Mouse (Mus musculus) CH12.LX (cell line): ENCODE measurements around the gene Tor3a. TPM values are rescaled to one million over a fixed set of nuclear protein-coding genes. Genes with fewer than 3 reads are reported as not detected.

Experiments
- DNase-seq: peaks from one replicate; pipeline ENCODE4 v3.0.0-alpha.2; 2013; ENCODE audit errors: extremely low read depth
- H3K27ac ChIP-seq: 2 replicates; pipeline ENCODE4 v1.5.1; 2012; ENCODE audit warnings: low read depth, mild to moderate bottlenecking, control low read depth, moderate library complexity; ENCODE audit not compliant: insufficient read depth
- H3K27me3 ChIP-seq: replicated peaks from 2 replicates; pipeline ENCODE3; 2012; ENCODE audit warnings: inconsistent platforms
- H3K36me3 ChIP-seq, 2 experiments: replicated peaks in 1 of 2; 2 replicates each; pipeline versions ENCODE3 to v1.6.1; 2012; ENCODE audit warnings: inconsistent platforms in 1 of 2, low read length in 1 of 2, mild to moderate bottlenecking in 1 of 2, mixed read lengths in 1 of 2, moderate library complexity in 1 of 2; ENCODE audit not compliant: control insufficient read depth in 1 of 2, insufficient read depth in 1 of 2
- H3K4me1 ChIP-seq, 2 experiments: 2 replicates each; pipeline ENCODE4 v1.6.1; 2012; ENCODE audit warnings: inconsistent platforms in 1 of 2, moderate library complexity in 1 of 2; ENCODE audit not compliant: insufficient read depth in 2 of 2, control insufficient read depth in 1 of 2
- H3K4me2 ChIP-seq: 2 replicates; pipeline ENCODE4 v1.6.1; 2012; ENCODE audit warnings: low read depth, mild to moderate bottlenecking, control low read depth; ENCODE audit not compliant: poor library complexity, insufficient read depth, severe bottlenecking
- H3K4me3 ChIP-seq, 3 experiments: fragments of 150-350 bp in 1 of 3; sonication (generic) in 1 of 3; replicated peaks in 1 of 3; 2 replicates each; pipeline versions ENCODE3 to v1.5.1; 2011 to 2012; ENCODE audit warnings: low read depth in 2 of 3, low read length in 2 of 3, mild to moderate bottlenecking in 2 of 3, moderate library complexity in 2 of 3, control low read depth in 1 of 3, improper control_type of control experiment in 1 of 3, inconsistent platforms in 1 of 3, mixed read lengths in 1 of 3; ENCODE audit not compliant: poor library complexity in 1 of 3
- H3K79me2 ChIP-seq: replicated peaks from 2 replicates; pipeline ENCODE4 v1.6.1; 2012; ENCODE audit warnings: mild to moderate bottlenecking, moderate library complexity; ENCODE audit not compliant: control insufficient read depth, poor library complexity, insufficient read depth, severe bottlenecking; ENCODE audit errors: extremely low read depth
- H3K9ac ChIP-seq: 2 replicates; pipeline ENCODE4 v1.6.1; 2012; ENCODE audit warnings: low read depth, mild to moderate bottlenecking, control low read depth, moderate library complexity; ENCODE audit not compliant: insufficient read depth
- H3K9me3 ChIP-seq: replicated peaks from 2 replicates; pipeline ENCODE3; 2012; ENCODE audit warnings: low read length, inconsistent platforms, mixed read lengths
- BHLHE40 ChIP-seq: IDR thresholded peaks from 2 replicates; pipeline ENCODE4 v1.6.1; 2011; ENCODE audit warnings: mild to moderate bottlenecking, low read depth, low read length, improper control_type of control experiment
- CHD1 ChIP-seq: IDR thresholded peaks from 2 replicates; pipeline ENCODE4 v1.6.1; 2012; ENCODE audit warnings: low read depth, low read length, improper control_type of control experiment, inconsistent platforms
- CHD2 ChIP-seq: IDR thresholded peaks from 2 replicates; pipeline ENCODE4 v1.6.1; 2011; ENCODE audit warnings: low read length, improper control_type of control experiment
- CTCF ChIP-seq, 2 experiments: IDR thresholded peaks in 1 of 2; conservative IDR thresholded peaks in 1 of 2; 2 replicates each; pipeline ENCODE4 v1.5.1; 2011 to 2012; ENCODE audit warnings: low read depth in 2 of 2, low read length in 2 of 2, improper control_type of control experiment in 1 of 2, inconsistent platforms in 1 of 2, mild to moderate bottlenecking in 1 of 2, moderate library complexity in 1 of 2
- E2F4 ChIP-seq: IDR thresholded peaks from 2 replicates; pipeline ENCODE4 v1.6.1; 2011; ENCODE audit warnings: low read depth, low read length, improper control_type of control experiment; ENCODE audit not compliant: insufficient replicate concordance
- ELF1 ChIP-seq: IDR thresholded peaks from 2 replicates; pipeline ENCODE4 v1.6.1; 2014; ENCODE audit warnings: low read depth, mild to moderate bottlenecking, inconsistent platforms, low read length, improper control_type of control experiment
- EP300 ChIP-seq: IDR thresholded peaks from 2 replicates; pipeline ENCODE4 v1.6.1; 2011; ENCODE audit warnings: low read length, improper control_type of control experiment
- ETS1 ChIP-seq: conservative IDR thresholded peaks from 2 replicates; pipeline ENCODE4 v1.6.1; 2012; ENCODE audit warnings: low read depth, mild to moderate bottlenecking, inconsistent platforms, low read length, improper control_type of control experiment, moderate library complexity
- GABPA ChIP-seq: IDR thresholded peaks from 2 replicates; pipeline ENCODE4 v1.6.1; 2012; ENCODE audit warnings: low read depth, low read length, improper control_type of control experiment, inconsistent platforms; ENCODE audit not compliant: insufficient replicate concordance
- HCFC1 ChIP-seq: IDR thresholded peaks from 2 replicates; pipeline ENCODE4 v1.6.1; 2012; ENCODE audit warnings: low read depth, mild to moderate bottlenecking, inconsistent platforms, low read length, improper control_type of control experiment
- IRF4 ChIP-seq: IDR thresholded peaks from 2 replicates; pipeline ENCODE4 v1.6.1; 2014; ENCODE audit warnings: low read depth, mild to moderate bottlenecking, inconsistent platforms, low read length, improper control_type of control experiment
- JUN ChIP-seq: IDR thresholded peaks from 2 replicates; pipeline ENCODE4 v1.6.1; 2011; ENCODE audit warnings: low read depth, mild to moderate bottlenecking, low read length, improper control_type of control experiment, moderate library complexity; ENCODE audit not compliant: insufficient read depth
- JUND ChIP-seq: conservative IDR thresholded peaks from 2 replicates; pipeline ENCODE4 v1.6.1; 2011; ENCODE audit warnings: low read depth, low read length, improper control_type of control experiment
- KAT2A ChIP-seq: IDR thresholded peaks from 2 replicates; pipeline ENCODE4 v1.6.1; 2012; ENCODE audit warnings: low read length, improper control_type of control experiment, inconsistent platforms; ENCODE audit not compliant: insufficient replicate concordance
- MAFK ChIP-seq: IDR thresholded peaks from 2 replicates; pipeline ENCODE4 v1.6.1; 2011; ENCODE audit warnings: low read length, improper control_type of control experiment; ENCODE audit not compliant: insufficient replicate concordance
- MAZ ChIP-seq: IDR thresholded peaks from 2 replicates; pipeline ENCODE4 v1.6.1; 2012; ENCODE audit warnings: low read depth, mild to moderate bottlenecking, inconsistent platforms, low read length, improper control_type of control experiment, moderate library complexity
- MEF2A ChIP-seq: IDR thresholded peaks from 2 replicates; pipeline ENCODE4 v1.6.1; 2014; ENCODE audit warnings: low read depth, mild to moderate bottlenecking, inconsistent platforms, low read length, improper control_type of control experiment, borderline replicate concordance
- NELFE ChIP-seq: IDR thresholded peaks from 2 replicates; pipeline ENCODE4 v1.6.1; 2011; ENCODE audit warnings: low read depth, low read length, improper control_type of control experiment
- POLR2A ChIP-seq: IDR thresholded peaks from 2 replicates; pipeline ENCODE4 v1.6.1; 2011; ENCODE audit warnings: low read depth, mild to moderate bottlenecking, improper control_type of control experiment, low read length
- POLR2AphosphoS2 ChIP-seq: IDR thresholded peaks from 2 replicates; pipeline ENCODE4 v1.6.1; 2011; ENCODE audit warnings: low read depth, low read length, improper control_type of control experiment
- RCOR1 ChIP-seq: conservative IDR thresholded peaks from 2 replicates; pipeline ENCODE4 v1.6.1; 2012; ENCODE audit warnings: low read depth, mild to moderate bottlenecking, inconsistent platforms, low read length, improper control_type of control experiment
- SIN3A ChIP-seq: IDR thresholded peaks from 2 replicates; pipeline ENCODE4 v1.6.1; 2012; ENCODE audit warnings: low read length, improper control_type of control experiment, inconsistent platforms
- SMC3 ChIP-seq: IDR thresholded peaks from 2 replicates; pipeline ENCODE4 v1.6.1; 2011; ENCODE audit warnings: low read depth, low read length, improper control_type of control experiment
- TBP ChIP-seq: conservative IDR thresholded peaks from 2 replicates; pipeline ENCODE4 v1.6.1; 2011; ENCODE audit warnings: low read depth, low read length, improper control_type of control experiment
- TCF12 ChIP-seq: IDR thresholded peaks from 2 replicates; pipeline ENCODE4 v1.6.1; 2014; ENCODE audit warnings: low read depth, mild to moderate bottlenecking, inconsistent platforms, low read length, improper control_type of control experiment
- UBTF ChIP-seq: IDR thresholded peaks from 2 replicates; pipeline ENCODE4 v1.6.1; 2012; ENCODE audit warnings: low read depth, mild to moderate bottlenecking, inconsistent platforms, low read length, improper control_type of control experiment, moderate library complexity
- USF1 ChIP-seq: IDR thresholded peaks from 2 replicates; pipeline ENCODE4 v1.6.1; 2014; ENCODE audit warnings: low read depth, mild to moderate bottlenecking, inconsistent platforms, low read length, improper control_type of control experiment
- USF2 ChIP-seq: conservative IDR thresholded peaks from 2 replicates; pipeline ENCODE4 v1.6.1; 2011; ENCODE audit warnings: low read depth, low read length, improper control_type of control experiment
- ZC3H11A ChIP-seq: IDR thresholded peaks from 2 replicates; pipeline ENCODE4 v1.6.1; 2012; ENCODE audit warnings: low read depth, mild to moderate bottlenecking, inconsistent platforms, low read length, improper control_type of control experiment
- ZKSCAN1 ChIP-seq: IDR thresholded peaks from 2 replicates; pipeline ENCODE4 v1.6.1; 2012; ENCODE audit warnings: low read depth, inconsistent platforms, low read length, improper control_type of control experiment, borderline replicate concordance
- dilution Hi-C: fragments of 300-500 bp; cut with MboI; formaldehyde crosslinking; loops from 2 replicates; pipeline ENCODE4 v1.14.3; 2020; ENCODE audit warnings: low sequenced_read_pairs; ENCODE audit not compliant: extremely low pct_unique_long_range_greater_than_20kb, extremely low pct_ligation_motif_present
- in situ Hi-C: fragments of 300-500 bp; cut with MboI; formaldehyde crosslinking; loops from 3 replicates; pipeline ENCODE4 v1.14.3; 2019; ENCODE audit warnings: low sequenced_read_pairs, low pct_ligation_motif_present, low pct_unique_long_range_greater_than_20kb, mixed read lengths
- polyA plus RNA-seq: library from polyadenylated mRNA; unstranded; fragments of >175 nt; gene quantifications from 2 replicates; pipeline ENCODE4 v1.2.1, GENCODE M21; 2012; ENCODE audit warnings: low read depth; ENCODE audit not compliant: insufficient read length
- total RNA-seq, 2 experiments: library from RNA; depleted of rRNA; stranded (reverse); fragments of 300-350 nt in 1 of 2; fragments of >200 nt in 1 of 2; gene quantifications; 2 replicates each; pipeline ENCODE4 v1.2.3; 2012 to 2014

The Tor3a gene
- total and polyA plus RNA-seq, 3 experiments = 37.6 to 85.7 (median 53.8) TPM

DNA sequence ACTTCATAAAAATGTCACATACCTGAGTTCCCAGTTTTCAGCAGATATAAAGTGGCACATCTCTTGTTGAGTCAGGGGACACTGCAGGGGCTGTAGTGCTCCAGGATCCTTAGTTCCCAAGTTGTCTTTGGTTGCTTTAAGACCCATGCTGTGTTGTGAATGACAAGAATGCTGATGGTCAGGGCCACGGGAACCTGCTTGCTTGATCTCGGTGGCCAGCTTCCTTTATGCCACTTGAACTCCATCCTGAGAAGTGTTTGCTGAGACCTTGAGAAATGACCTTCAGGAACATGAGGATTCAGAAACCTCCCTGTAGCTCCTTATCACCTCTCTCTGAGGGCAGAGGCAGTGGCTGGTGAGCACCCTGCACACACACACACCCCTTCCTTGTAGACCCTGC, 25.5 kb downstream of the Tor3a start:
- TF ChIP-seq GABPA = no peak
- TF ChIP-seq CTCF (conservative IDR thresholded peaks at IDR 0.05 in 1 of 2, IDR thresholded peaks at IDR 0.05 in 1 of 2; ENCODE audit: low read depth in 2 of 2, low read length in 2 of 2) = no peak
- TF ChIP-seq ELF1 = no peak
- TF ChIP-seq IRF4 = no peak
- no peak for TF ChIP-seq JUND
- no peak for TF ChIP-seq MAFK
- TF ChIP-seq E2F4 = no peak
- TF ChIP-seq POLR2A = no peak
- TF ChIP-seq ZKSCAN1 = no peak
- TF ChIP-seq MEF2A = no peak
- no peak for TF ChIP-seq SIN3A
- TF ChIP-seq TBP = no peak
- no peak for TF ChIP-seq KAT2A
- no peak for TF ChIP-seq RCOR1
- TF ChIP-seq ETS1 = no peak
- TF ChIP-seq HCFC1 = no peak
- TF ChIP-seq USF1 = no peak
- TF ChIP-seq UBTF = no peak
- TF ChIP-seq, all 38 proteins: peak for 0
- dilution Hi-C loops = no loop called here

GRCm38 (mm10) chr1:156645971-156646370, 28.2 kb downstream of the Tor3a start:
- no peaks in the 10 kb centered on the region for H3K27me3 ChIP-seq
- H3K9ac ChIP-seq = no peak overlapping the region
- no peaks in the 10 kb centered on the region for H3K9me3 ChIP-seq
- peaks cover 38 to 93% of the 10 kb centered on the region in 2 experiments for H3K36me3 ChIP-seq
- no peaks in the 10 kb centered on the region for H3K79me2 ChIP-seq
- no peak for TF ChIP-seq USF2
- TF ChIP-seq USF1 = no peak
- TF ChIP-seq JUN = no peak
- TF ChIP-seq SMC3 = no peak
- TF ChIP-seq CTCF (conservative IDR thresholded peaks at IDR 0.05 in 1 of 2, IDR thresholded peaks at IDR 0.05 in 1 of 2; ENCODE audit: low read depth in 2 of 2, low read length in 2 of 2) = no peak
- no peak for TF ChIP-seq EP300
- TF ChIP-seq IRF4 = no peak
- no peak for TF ChIP-seq NELFE
- TF ChIP-seq POLR2A = no peak
- no peak for TF ChIP-seq CHD2
- TF ChIP-seq TCF12 = no peak
- no peak for TF ChIP-seq MAZ
- TF ChIP-seq ZC3H11A = no peak
- TF ChIP-seq KAT2A = no peak
- TF ChIP-seq ELF1 = no peak
- TF ChIP-seq CHD1 = no peak
- TF ChIP-seq POLR2AphosphoS2 = no peak
- no peak for TF ChIP-seq MEF2A
- TF ChIP-seq BHLHE40 = no peak
- TF ChIP-seq SIN3A = no peak
- no peak for DNase-seq
- no peak overlapping the region for H3K4me3 ChIP-seq
- no peak overlapping the region for H3K4me2 ChIP-seq
- dilution Hi-C loops = no loop called here
- H3K4me1 ChIP-seq = no peaks in the 10 kb centered on the region; a peak in 1 of 4 replicates
- no peak overlapping the region for H3K27ac ChIP-seq
- in situ Hi-C loops = loop anchor here (25.0 kb wide), 1 partner anchor 234 kb away; the partner anchor contains the start of gene Axdnd1

More for the DNA sequence above, 25.5 kb downstream of the Tor3a start:
- Histone ChIP-seq H3K79me2 (no peaks in the 10 kb centered on the region), H3K36me3 (peaks cover 16 to 76% of the 10 kb centered on the region in 2 experiments), H3K4me3 (no peak overlapping the region), H3K9ac (no peak overlapping the region), H3K4me1 (peaks cover 0 to 24% of the 10 kb centered on the region in 2 experiments; a peak in 3 of 4 replicates), H3K4me2 (no peak overlapping the region), H3K9me3 (no peaks in the 10 kb centered on the region), H3K27ac (no peak overlapping the region), H3K27me3 (no peaks in the 10 kb centered on the region)
- no peak for DNase-seq
- in situ Hi-C loops = loop anchor here (25.0 kb wide), 1 partner anchor 236 kb away; the partner anchor contains the start of gene Axdnd1
